Mouse (Mus musculus) midbrain, postnatal 0 days (tissue): ENCODE results near the gene Arhgap31. TPM values are rescaled to one million over a fixed set of nuclear protein-coding genes. Genes with fewer than 3 reads are reported as not detected.

ENCODE experiments used
- ATAC-seq: fragments of 200-750 bp; cut with Nextera tagmentation; 2 replicates; pipeline ENCODE4 v1.8.0; 2017; ENCODE audit warnings: moderate number of reproducible peaks, mild to moderate bottlenecking, moderate TSS enrichment, moderate library complexity; ENCODE audit not compliant: low FRiP score
- DNase-seq: peaks from one replicate; pipeline ENCODE4 v3.0.0-alpha.2; 2015; ENCODE audit warnings: low spot score
- H3K27ac ChIP-seq: fragments of 300-500 bp; sonication (generic); 2 replicates; pipeline ENCODE4 v1.5.1; 2014; ENCODE audit warnings: low read depth, mild to moderate bottlenecking, low read length, mixed read lengths
- H3K27me3 ChIP-seq: fragments of 300-500 bp; sonication (generic); 2 replicates; pipeline ENCODE4 v1.6.1; 2014; ENCODE audit warnings: low read length, control low read depth, mixed read lengths; ENCODE audit not compliant: insufficient read depth
- H3K36me3 ChIP-seq: fragments of 300-500 bp; sonication (generic); 2 replicates; pipeline ENCODE4 v1.6.1; 2014; ENCODE audit warnings: low read length, control low read depth, mixed read lengths; ENCODE audit not compliant: insufficient read depth
- H3K4me1 ChIP-seq: fragments of 300-500 bp; sonication (generic); 2 replicates; pipeline ENCODE4 v1.6.1; 2014; ENCODE audit warnings: mild to moderate bottlenecking, control low read depth, antibody characterized with exemption, low read length, mixed read lengths; ENCODE audit not compliant: insufficient read depth
- H3K4me2 ChIP-seq: fragments of 300-500 bp; sonication (generic); 2 replicates; pipeline ENCODE4 v1.6.1; 2014; ENCODE audit warnings: low read depth, mild to moderate bottlenecking, low read length, mixed read lengths; ENCODE audit not compliant: poor library complexity, severe bottlenecking
- H3K4me3 ChIP-seq: fragments of 300-500 bp; sonication (generic); 2 replicates; pipeline ENCODE4 v1.5.1; 2014; ENCODE audit warnings: low read depth, mild to moderate bottlenecking, low read length, moderate library complexity
- H3K9ac ChIP-seq: fragments of 300-500 bp; sonication (generic); replicated peaks from 2 replicates; pipeline ENCODE4 v1.6.1; 2014; ENCODE audit warnings: mild to moderate bottlenecking, low read length, moderate library complexity, mixed read lengths; ENCODE audit not compliant: poor library complexity, severe bottlenecking
- H3K9me3 ChIP-seq: fragments of 300-500 bp; sonication (generic); 2 replicates; pipeline ENCODE4 v1.6.1; 2016; ENCODE audit warnings: low read length, control low read depth
- CTCF ChIP-seq: IDR thresholded peaks from 2 replicates; pipeline ENCODE4 v1.5.1; 2016; ENCODE audit warnings: antibody characterized with exemption, mild to moderate bottlenecking
- WGBS: fragments of 180-500 bp; shearing (Covaris S2); extraction: QIAGEN DNeasy Blood & Tissue Kit; methylation state at CpG from one replicate; pipeline ENCODE4 v1.1.7; 2014; 5-methylcytosine and 5-hydroxymethylcytosine counted together
- polyA plus RNA-seq: library from polyadenylated mRNA; unstranded; fragments of >200 nt; fragmentation: Nextera tagmentation; extraction: Ambion mirVana; gene quantifications from 2 replicates; pipeline ENCODE4 v1.2.1, GENCODE M21; 2015
- total RNA-seq: library from RNA; depleted of rRNA; stranded (reverse); fragments of >200 nt; gene quantifications from 2 replicates; pipeline ENCODE4 v1.2.3, GENCODE M21; 2014

Arhgap31 gene
- total and polyA plus RNA-seq, 2 experiments from 2014 or later, result 3.2 to 10.0 TPM

DNA sequence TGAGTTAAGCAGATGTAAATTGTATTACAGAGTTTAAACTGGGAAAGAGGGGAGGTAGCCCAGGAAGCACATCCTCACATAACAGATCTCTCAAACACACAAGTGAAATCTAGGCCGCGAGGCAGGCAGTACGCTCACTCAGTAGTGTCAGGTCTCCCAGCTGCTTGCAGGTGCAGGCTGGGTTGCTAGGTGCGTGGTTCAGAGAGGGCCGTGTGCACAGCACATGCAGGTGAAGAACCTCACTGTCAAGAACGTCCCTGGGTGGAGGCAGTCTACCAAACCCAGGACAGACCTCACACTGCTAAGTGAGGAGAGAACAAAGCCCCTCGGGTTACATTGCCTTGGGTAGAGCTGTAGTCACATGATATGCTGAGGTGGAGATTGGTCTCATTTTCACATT is 128.3 kb downstream of the Arhgap31 start:
- Histone ChIP-seq H3K9ac (no peak overlapping the region), H3K36me3 (peaks cover 52% of the 10 kb centered on the region), H3K4me3 (no peak overlapping the region), H3K4me2 (no peak overlapping the region), H3K27ac (no peak overlapping the region), H3K27me3 (no peaks in the 10 kb centered on the region), H3K4me1 (no peaks in the 10 kb centered on the region), H3K9me3 (no peaks in the 10 kb centered on the region)
- no peak for DNase-seq
- WGBS, result 91% methylated on average over 7 of the region's 7 CpGs
- ATAC-seq, result no peak
- no peak for TF ChIP-seq CTCF

GRCm38 (mm10) chr16:38571481-38571880 is 141.6 kb downstream of the Arhgap31 start:
- Histone ChIP-seq H3K4me2 (no peak overlapping the region), H3K27ac (no peak overlapping the region), H3K27me3 (no peaks in the 10 kb centered on the region), H3K36me3 (peaks cover 12% of the 10 kb centered on the region), H3K9ac (no peak overlapping the region), H3K9me3 (no peaks in the 10 kb centered on the region), H3K4me1 (no peaks in the 10 kb centered on the region), H3K4me3 (no peak overlapping the region)
- ATAC-seq (no peak), DNase-seq (no peak)
- TF ChIP-seq CTCF, result no peak
- 97% methylated on average over 3 of the region's 3 CpGs for WGBS

GRCm38 (mm10) chr16:38568192-38568591 is 144.9 kb downstream of the Arhgap31 start:
- no peaks in the 10 kb centered on the region for H3K9me3 ChIP-seq
- 96% methylated on average over 5 of the region's 5 CpGs for WGBS
- H3K9ac ChIP-seq, result no peak overlapping the region
- no peak overlapping the region for H3K4me2 ChIP-seq
- TF ChIP-seq CTCF, result no peak
- no peak overlapping the region for H3K4me3 ChIP-seq
- H3K27me3 ChIP-seq, result no peaks in the 10 kb centered on the region
- ATAC-seq (no peak), DNase-seq (no peak)
- H3K36me3 ChIP-seq, result peaks cover 6% of the 10 kb centered on the region; the same call in 1 of the 2 replicates
- H3K27ac ChIP-seq, result no peak overlapping the region
- no peaks in the 10 kb centered on the region for H3K4me1 ChIP-seq

DNA sequence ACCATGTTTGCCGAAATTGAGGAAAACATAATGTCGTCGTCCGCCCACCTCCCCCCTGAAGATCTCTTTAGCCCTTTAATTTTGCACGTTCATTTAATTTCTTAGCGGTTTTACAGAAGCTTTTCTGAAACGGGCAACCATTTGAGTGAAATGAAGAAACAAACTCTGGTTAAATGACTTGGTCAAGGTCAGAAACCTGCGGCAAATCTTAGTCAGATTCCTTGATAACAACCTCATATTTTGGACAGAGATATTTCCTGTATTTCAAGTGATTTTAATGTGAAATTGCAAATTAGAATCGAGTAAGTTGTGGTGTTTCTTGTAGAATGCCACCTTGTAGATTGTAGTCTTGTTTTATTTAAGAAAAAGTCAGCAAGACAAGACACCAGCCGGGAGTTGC is 149.6 kb downstream of the Arhgap31 start:
- no peaks in the 10 kb centered on the region; the same call in 1 of the 2 replicates for H3K27me3 ChIP-seq
- DNase-seq (no peak), ATAC-seq (no peak)
- no peaks in the 10 kb centered on the region for H3K9me3 ChIP-seq
- no peak overlapping the region for H3K27ac ChIP-seq
- peak overlapping the region; percentile 73 for H3K4me2 ChIP-seq
- 41% methylated on average over 10 of the region's 10 CpGs for WGBS
- peak overlapping the region; percentile 88 for H3K9ac ChIP-seq
- H3K4me1 ChIP-seq, result no peaks in the 10 kb centered on the region
- peak overlapping the region; percentile 90 for H3K4me3 ChIP-seq
- TF ChIP-seq CTCF, result no peak
- H3K36me3 ChIP-seq, result peaks cover 6% of the 10 kb centered on the region; the same call in 1 of the 2 replicates

DNA sequence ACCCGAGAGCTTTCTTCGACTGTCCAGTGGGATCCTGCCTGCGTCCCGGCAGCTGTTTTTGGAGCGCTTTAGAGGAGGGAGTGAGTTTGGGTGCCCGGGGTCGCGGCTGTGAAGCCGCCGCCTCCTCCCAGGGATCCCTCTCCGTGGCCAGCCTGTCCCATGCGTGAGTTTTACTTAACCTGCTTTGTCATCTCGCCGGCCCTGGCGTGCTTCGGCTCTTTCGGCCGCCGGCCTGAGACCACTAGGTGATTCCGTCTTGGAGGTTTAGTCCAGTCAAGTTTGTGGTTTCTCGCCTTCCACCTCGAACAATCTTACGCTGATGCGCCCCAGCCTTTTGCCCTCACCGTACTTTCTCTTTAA is 150.1 kb downstream of the Arhgap31 start:
- Histone ChIP-seq H3K4me1 (no peaks in the 10 kb centered on the region), H3K27ac (peak overlapping the region; percentile 82), H3K27me3 (no peaks in the 10 kb centered on the region; the same call in 1 of the 2 replicates), H3K4me2 (peak overlapping the region; percentile 73), H3K9ac (peak overlapping the region; percentile 88), H3K9me3 (no peaks in the 10 kb centered on the region), H3K4me3 (peak overlapping the region; percentile 90), H3K36me3 (peaks cover 6% of the 10 kb centered on the region; the same call in 1 of the 2 replicates)
- no peak for DNase-seq
- TF ChIP-seq CTCF, result no peak
- 0% methylated on average over 25 of the region's 25 CpGs for WGBS
- ATAC-seq, result peak; percentile 66; the same call in 1 of the 2 replicates

DNA sequence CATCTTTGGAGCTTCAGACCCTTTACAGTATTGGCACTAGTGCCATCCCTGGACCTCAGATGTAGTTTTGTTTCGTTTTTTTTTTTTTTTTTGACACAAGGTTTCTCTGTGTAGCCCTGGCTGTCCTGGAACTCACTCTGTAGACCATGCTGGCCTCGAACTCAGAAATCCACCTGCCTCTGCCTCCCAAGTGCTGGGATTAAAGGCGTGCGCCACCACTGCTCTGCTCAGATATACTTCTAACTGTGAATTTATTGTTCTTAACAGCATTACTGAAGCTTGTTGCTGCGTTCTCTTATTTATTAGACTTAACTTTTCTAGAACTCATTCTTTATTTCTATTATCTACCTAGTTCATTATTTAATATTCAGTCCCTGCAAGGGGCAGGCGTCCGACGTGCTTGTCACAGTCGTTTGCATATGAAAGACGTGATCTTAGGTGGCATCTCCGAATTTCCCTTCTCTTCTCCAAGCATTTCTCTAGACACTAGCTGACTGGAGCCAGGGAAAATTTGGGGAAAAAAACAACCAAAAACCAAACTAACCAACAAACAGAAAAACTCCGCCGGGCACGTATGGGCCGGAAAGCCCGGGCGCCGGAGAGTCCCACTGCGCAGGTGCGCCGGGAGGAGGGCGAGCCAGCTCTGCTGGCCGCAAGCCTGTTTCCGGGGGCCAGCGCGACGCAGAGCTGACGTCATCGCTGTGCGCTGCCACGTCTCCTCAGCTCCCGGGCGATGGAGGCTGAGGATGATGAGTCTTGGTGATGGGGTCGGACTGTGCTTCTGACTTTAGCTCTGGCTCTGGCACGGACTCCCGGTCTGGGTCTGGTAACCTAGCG is 150.7 kb downstream of the Arhgap31 start:
- Histone ChIP-seq H3K9me3 (no peaks in the 10 kb centered on the region), H3K4me1 (no peaks in the 10 kb centered on the region), H3K27ac (peak overlapping the region; percentile 82), H3K4me3 (peak overlapping the region; percentile 90), H3K9ac (peak overlapping the region; percentile 88), H3K4me2 (peak overlapping the region; percentile 73), H3K36me3 (0 out of 2 replicates have a peak, but pooled peaks cover 3% of the 10 kb centered on the region), H3K27me3 (no peaks in the 10 kb centered on the region; the same call in 1 of the 2 replicates)
- ATAC-seq, result peak; percentile 95
- no peak for TF ChIP-seq CTCF
- WGBS, result 7% methylated on average over 37 of the region's 37 CpGs
- peak; percentile 98 for DNase-seq
